Mouse (Mus musculus): Measurements from ENCODE around the gene Srd5a1. TPM values are rescaled to one million over a fixed set of nuclear protein-coding genes. Genes with fewer than 3 reads are reported as not detected.

The Srd5a1 gene
- total and polyA plus RNA-seq, 3 experiments, result 7.7 to 10.5 TPM; not detected in 1

- no peaks in the 10 kb centered on the region for H3K27me3 ChIP-seq (ENCODE audit: control insufficient read depth in 1 of 2, insufficient read depth in 2 of 2, low read length in 2 of 2)
- H3K4me3 ChIP-seq (ENCODE audit: control insufficient read depth in 1 of 2, insufficient read depth in 1 of 2, low read depth in 2 of 2, low read length in 2 of 2), result no peak overlapping the region
- no peaks in the 10 kb centered on the region for H3K79me2 ChIP-seq (ENCODE audit: control insufficient read depth, insufficient read depth, low read length, poor library complexity)
- no peak overlapping the region for H3K27ac ChIP-seq (ENCODE audit: control insufficient read depth, low read depth, low read length)
- no peaks in the 10 kb centered on the region for H3K9me3 ChIP-seq (replicated peaks; ENCODE audit: insufficient read depth, low read length)
- TF ChIP-seq ZMIZ1 (IDR thresholded peaks at IDR 0.05; ENCODE audit: low read depth, low read length), result no peak
- TF ChIP-seq GABPA (IDR thresholded peaks at IDR 0.05; ENCODE audit: low read depth, low read length), result no peak
- no peak for TF ChIP-seq MYC (IDR thresholded peaks at IDR 0.05; ENCODE audit: low read depth, low read length)
- TF ChIP-seq MYB (IDR thresholded peaks at IDR 0.05; ENCODE audit: low read depth, low read length), result no peak
- no peak for TF ChIP-seq CTCF (IDR thresholded peaks at IDR 0.05 in 2 of 3, conservative IDR thresholded peaks at IDR 0.05 in 1 of 3; ENCODE audit: control insufficient read depth in 1 of 3, insufficient read depth in 1 of 3, low read depth in 2 of 3, low read length in 3 of 3, poor library complexity in 1 of 3, severe bottlenecking in 1 of 3)
- TF ChIP-seq RAD21 (IDR thresholded peaks at IDR 0.05; ENCODE audit: low read depth, low read length), result no peak
- TF ChIP-seq POLR2AphosphoS5 (IDR thresholded peaks at IDR 0.05; ENCODE audit: borderline replicate concordance, low read depth, low read length), result no peak
- no peak for TF ChIP-seq SMC3 (IDR thresholded peaks at IDR 0.05; ENCODE audit: low read depth, low read length)
- TF ChIP-seq POLR2AphosphoS2 (IDR thresholded peaks at IDR 0.05; ENCODE audit: low read length), result no peak
- no peak for TF ChIP-seq E2F4 (IDR thresholded peaks at IDR 0.05; ENCODE audit: borderline replicate concordance, low read depth, low read length)
- TF ChIP-seq USF2 (IDR thresholded peaks at IDR 0.05; ENCODE audit: borderline replicate concordance in 1 of 2, insufficient read depth in 1 of 2, low read depth in 1 of 2, low read length in 2 of 2), result no peak
- no peak for TF ChIP-seq ZC3H11A (IDR thresholded peaks at IDR 0.05; ENCODE audit: low read depth, low read length)
- no peak overlapping the region for H3K9ac ChIP-seq (ENCODE audit: control insufficient read depth, low read depth, low read length, poor library complexity, severe bottlenecking)
- no peaks in the 10 kb centered on the region for H3K36me3 ChIP-seq (ENCODE audit: control insufficient read depth in 1 of 2, insufficient read depth in 2 of 2, low read length in 2 of 2)
- no peaks in the 10 kb centered on the region for H3K4me1 ChIP-seq (ENCODE audit: control insufficient read depth in 1 of 2, insufficient read depth in 2 of 2, low read length in 2 of 2)
- no peak for DNase-seq (ENCODE audit: low read depth, low spot score)
Observed at GRCm38 (mm10) chr13:69594577-69595256, 16.5 kb downstream of the Srd5a1 start.

GRCm38 (mm10) chr13:69593453-69593852 lies 17.8 kb downstream of the Srd5a1 start:
- TF ChIP-seq SMC3 (IDR thresholded peaks at IDR 0.05; ENCODE audit: low read depth, low read length), result no peak
- TF ChIP-seq ZC3H11A (IDR thresholded peaks at IDR 0.05; ENCODE audit: low read depth, low read length), result no peak
- no peak for TF ChIP-seq ETS1 (IDR thresholded peaks at IDR 0.05; ENCODE audit: low read depth, low read length)
- no peak for TF ChIP-seq HCFC1 (IDR thresholded peaks at IDR 0.05; ENCODE audit: low read depth, low read length)
- TF ChIP-seq RCOR1 (IDR thresholded peaks at IDR 0.05; ENCODE audit: low read depth, low read length), result no peak
- no peak for TF ChIP-seq JUND (IDR thresholded peaks at IDR 0.05; ENCODE audit: low read depth, low read length)
- no peak for TF ChIP-seq CHD2 (IDR thresholded peaks at IDR 0.05; ENCODE audit: low read length)
- no peak for TF ChIP-seq NELFE (IDR thresholded peaks at IDR 0.05; ENCODE audit: low read depth, low read length)
- no peak for TF ChIP-seq BHLHE40 (IDR thresholded peaks at IDR 0.05; ENCODE audit: borderline replicate concordance, low read depth, low read length)
- H3K27me3 ChIP-seq (ENCODE audit: control insufficient read depth in 1 of 2, insufficient read depth in 2 of 2, low read length in 2 of 2), result no peaks in the 10 kb centered on the region
- H3K27ac ChIP-seq (ENCODE audit: control insufficient read depth, low read depth, low read length), result no peak overlapping the region
- H3K4me1 ChIP-seq (ENCODE audit: control insufficient read depth in 1 of 2, insufficient read depth in 2 of 2, low read length in 2 of 2), result no peaks in the 10 kb centered on the region
- no peaks in the 10 kb centered on the region for H3K9me3 ChIP-seq (replicated peaks; ENCODE audit: insufficient read depth, low read length)
- H3K9ac ChIP-seq (ENCODE audit: control insufficient read depth, low read depth, low read length, poor library complexity, severe bottlenecking), result no peak overlapping the region
- no peak overlapping the region for H3K4me3 ChIP-seq (ENCODE audit: control insufficient read depth in 1 of 2, insufficient read depth in 1 of 2, low read depth in 2 of 2, low read length in 2 of 2)
- H3K79me2 ChIP-seq (ENCODE audit: control insufficient read depth, insufficient read depth, low read length, poor library complexity), result no peaks in the 10 kb centered on the region
- DNase-seq (ENCODE audit: low read depth, low spot score), result no peak
- H3K36me3 ChIP-seq (ENCODE audit: control insufficient read depth in 1 of 2, insufficient read depth in 2 of 2, low read length in 2 of 2), result no peaks in the 10 kb centered on the region
